Mouse (Mus musculus): ENCODE results near the gene Gars.

GRCm38 (mm10) chr6:55012516-55012915 is 25.3 kb upstream of the Gars start:
- no peak for TF ChIP-seq CEBPB (IDR thresholded peaks at IDR 0.05; ENCODE audit: insufficient read depth, poor library complexity, severe bottlenecking)
- TF ChIP-seq POLR2A (IDR thresholded peaks at IDR 0.05; ENCODE audit: insufficient read length, low read depth): no peak
- TF ChIP-seq USF1 (IDR thresholded peaks at IDR 0.05; ENCODE audit: low read depth): no peak
- no peak for TF ChIP-seq MAX (IDR thresholded peaks at IDR 0.05; ENCODE audit: low read depth)
- TF ChIP-seq MYOG (IDR thresholded peaks at IDR 0.05; ENCODE audit: control insufficient read depth in 1 of 3, insufficient read depth in 1 of 3, insufficient read length in 2 of 3, low read depth in 2 of 3): no peak
- no peak for TF ChIP-seq E2F4 (IDR thresholded peaks at IDR 0.05; ENCODE audit: insufficient read depth)
- no peak for TF ChIP-seq MYOD1 (IDR thresholded peaks at IDR 0.05; ENCODE audit: control insufficient read depth in 1 of 3, insufficient read length in 2 of 3, low read depth in 2 of 3)
- TF ChIP-seq REST (IDR thresholded peaks at IDR 0.05; ENCODE audit: insufficient read depth, insufficient read length): no peak
- no peak for TF ChIP-seq POLR2AphosphoS2 (IDR thresholded peaks at IDR 0.05; ENCODE audit: insufficient read length, low read depth)
- TF ChIP-seq TCF12 (IDR thresholded peaks at IDR 0.05; ENCODE audit: insufficient read depth, poor library complexity, severe bottlenecking): no peak
- no peak for TF ChIP-seq SRF (IDR thresholded peaks at IDR 0.05; ENCODE audit: control insufficient read depth, insufficient read length, low read depth)
- no peak for TF ChIP-seq TCF3 (IDR thresholded peaks at IDR 0.05; ENCODE audit: insufficient read length, low read depth)
